Mouse (Mus musculus): ENCODE data around the gene Treml2.

- TF ChIP-seq GATA1 (IDR thresholded peaks at IDR 0.05; ENCODE audit: borderline replicate concordance, low read length) (no peak), CTCF (IDR thresholded peaks at IDR 0.05; ENCODE audit: low read depth, low read length) (no peak), POLR2AphosphoS5 (IDR thresholded peaks at IDR 0.05; ENCODE audit: insufficient replicate concordance, low read depth, low read length) (no peak)
Measured at GRCm38 (mm10) chr17:48264662-48265061, 34.6 kb upstream of the Treml2 start.
